Mouse (Mus musculus): ENCODE results near the gene Ssb. TPM values are rescaled to one million over a fixed set of nuclear protein-coding genes. Genes with fewer than 3 reads are reported as not detected.
A peak's percentile ranks its signal among the peaks of the same experiment; 100 is the strongest.

Ssb gene
- polyA plus RNA-seq, 1 experiment from 2014 or later, result 373 TPM

GRCm38 (mm10) chr2:69837244-69837967, 24.0 kb upstream of the Ssb start:
- ATAC-seq (ENCODE audit: low FRiP score, low read depth), result no peak
- Histone ChIP-seq H3K27me3 (replicated peaks) (no peaks in the 10 kb centered on the region), H3K4me2 (replicated peaks) (no peak overlapping the region), H3K27ac (no peak overlapping the region), H3K9ac (no peak overlapping the region), H3K4me3 (no peak overlapping the region), H3K36me3 (peaks cover 29% of the 10 kb centered on the region), H3K4me1 (no peaks in the 10 kb centered on the region), H3K9me3 (no peaks in the 10 kb centered on the region)
- 70% methylated on average over 7 of the region's 7 CpGs for WGBS

GRCm38 (mm10) chr2:69837996-69838395, 23.4 kb upstream of the Ssb start:
- no peak overlapping the region for H3K4me2 ChIP-seq (replicated peaks)

GRCm38 (mm10) chr2:69838707-69839106, 22.7 kb upstream of the Ssb start:
- ATAC-seq (ENCODE audit: low FRiP score, low read depth), result no peak

More at GRCm38 (mm10) chr2:69837996-69838395, 23.4 kb upstream of the Ssb start:
- H3K9me3 ChIP-seq, result no peaks in the 10 kb centered on the region
- no peaks in the 10 kb centered on the region for H3K27me3 ChIP-seq (replicated peaks)
- 30% methylated on average over 3 of the region's 3 CpGs for WGBS
- no peaks in the 10 kb centered on the region for H3K4me1 ChIP-seq
- no peak overlapping the region for H3K27ac ChIP-seq
- no peak for ATAC-seq (ENCODE audit: low FRiP score, low read depth)
- H3K4me3 ChIP-seq, result no peak overlapping the region
- H3K36me3 ChIP-seq, result peaks cover 25% of the 10 kb centered on the region
- no peak overlapping the region for H3K9ac ChIP-seq

GRCm38 (mm10) chr2:69840261-69840660, 21.1 kb upstream of the Ssb start:
- Histone ChIP-seq H3K9me3 (no peaks in the 10 kb centered on the region), H3K36me3 (peaks cover 11% of the 10 kb centered on the region), H3K9ac (no peak overlapping the region), H3K4me1 (no peaks in the 10 kb centered on the region), H3K4me3 (no peak overlapping the region), H3K27me3 (replicated peaks) (no peaks in the 10 kb centered on the region), H3K4me2 (replicated peaks) (no peak overlapping the region), H3K27ac (no peak overlapping the region)
- no peak for ATAC-seq (ENCODE audit: low FRiP score, low read depth)
- 26% methylated on average over 6 of the region's 6 CpGs for WGBS

More at GRCm38 (mm10) chr2:69838707-69839106, 22.7 kb upstream of the Ssb start:
- H3K9me3 ChIP-seq, result no peaks in the 10 kb centered on the region
- no peaks in the 10 kb centered on the region for H3K27me3 ChIP-seq (replicated peaks)
- peaks cover 18% of the 10 kb centered on the region for H3K36me3 ChIP-seq
- no peak overlapping the region for H3K4me3 ChIP-seq
- no peak overlapping the region for H3K9ac ChIP-seq
- no peak overlapping the region for H3K27ac ChIP-seq
- H3K4me1 ChIP-seq, result no peaks in the 10 kb centered on the region
- no peak overlapping the region for H3K4me2 ChIP-seq (replicated peaks)

GRCm38 (mm10) chr2:69849215-69849614, 12.1 kb upstream of the Ssb start:
- H3K4me3 ChIP-seq, result no peak overlapping the region

GRCm38 (mm10) chr2:69851427-69852058, 9.8 kb upstream of the Ssb start:
- H3K4me2 ChIP-seq (replicated peaks), result no peak overlapping the region
- no peaks in the 10 kb centered on the region for H3K27me3 ChIP-seq (replicated peaks)
- H3K9ac ChIP-seq, result no peak overlapping the region
- no peak for ATAC-seq (ENCODE audit: low FRiP score, low read depth)
- no peaks in the 10 kb centered on the region for H3K9me3 ChIP-seq
- no peak overlapping the region for H3K27ac ChIP-seq
- no peaks in the 10 kb centered on the region for H3K4me1 ChIP-seq
- WGBS, result 61% methylated on average over 2 of the region's 2 CpGs
- no peaks in the 10 kb centered on the region for H3K36me3 ChIP-seq
- no peak overlapping the region for H3K4me3 ChIP-seq

More at GRCm38 (mm10) chr2:69849215-69849614, 12.1 kb upstream of the Ssb start:
- Histone ChIP-seq H3K9me3 (no peaks in the 10 kb centered on the region), H3K27ac (no peak overlapping the region), H3K4me2 (replicated peaks) (no peak overlapping the region), H3K9ac (no peak overlapping the region), H3K4me1 (no peaks in the 10 kb centered on the region), H3K27me3 (replicated peaks) (no peaks in the 10 kb centered on the region), H3K36me3 (no peaks in the 10 kb centered on the region)
- WGBS, result 82% methylated on average over 6 of the region's 6 CpGs
- ATAC-seq (ENCODE audit: low FRiP score, low read depth), result no peak

- WGBS, result 73% methylated on average over 8 of the region's 8 CpGs
- H3K4me1 ChIP-seq, result no peaks in the 10 kb centered on the region
- H3K27me3 ChIP-seq (replicated peaks), result no peaks in the 10 kb centered on the region
- H3K9me3 ChIP-seq, result no peaks in the 10 kb centered on the region
- no peak overlapping the region for H3K27ac ChIP-seq
- H3K9ac ChIP-seq, result no peak overlapping the region
- no peak overlapping the region for H3K4me3 ChIP-seq
- no peak for ATAC-seq (ENCODE audit: low FRiP score, low read depth)
- no peaks in the 10 kb centered on the region for H3K36me3 ChIP-seq
- H3K4me2 ChIP-seq (replicated peaks), result no peak overlapping the region
Observed at GRCm38 (mm10) chr2:69856392-69856791, 5.0 kb upstream of the Ssb start.

GRCm38 (mm10) chr2:69857882-69858281, 3.5 kb upstream of the Ssb start:
- Histone ChIP-seq H3K4me2 (replicated peaks) (no peak overlapping the region), H3K9ac (no peak overlapping the region), H3K27ac (no peak overlapping the region), H3K4me3 (no peak overlapping the region), H3K9me3 (no peaks in the 10 kb centered on the region), H3K4me1 (peaks cover 6% of the 10 kb centered on the region; the same call in 1 of the 2 replicates), H3K36me3 (no peaks in the 10 kb centered on the region), H3K27me3 (replicated peaks) (no peaks in the 10 kb centered on the region)
- WGBS, result 78% methylated on average over 1 of the region's 1 CpGs
- ATAC-seq (ENCODE audit: low FRiP score, low read depth), result no peak

- Histone ChIP-seq H3K4me1 (peaks cover 7% of the 10 kb centered on the region), H3K36me3 (no peaks in the 10 kb centered on the region), H3K27me3 (replicated peaks) (no peaks in the 10 kb centered on the region), H3K9ac (peak overlapping the region; percentile 99), H3K9me3 (no peaks in the 10 kb centered on the region), H3K27ac (no peak overlapping the region), H3K4me3 (peak overlapping the region; percentile 96), H3K4me2 (replicated peaks) (peak overlapping the region; percentile 90)
- WGBS, result 12% methylated on average over 13 of the region's 13 CpGs
- peak; percentile 48 for ATAC-seq (ENCODE audit: low FRiP score, low read depth)
Observed at GRCm38 (mm10) chr2:69860972-69861452, 350 bp upstream of the Ssb start.

GRCm38 (mm10) chr2:69862117-69862657, 825 bp downstream of the Ssb start:
- H3K4me2 ChIP-seq (replicated peaks), result peak overlapping the region; percentile 90
- H3K4me1 ChIP-seq, result peaks cover 7% of the 10 kb centered on the region
- no peak overlapping the region for H3K27ac ChIP-seq
- no peaks in the 10 kb centered on the region for H3K9me3 ChIP-seq
- 5% methylated on average over 13 of the region's 13 CpGs for WGBS
- peak overlapping the region; percentile 96 for H3K4me3 ChIP-seq
- no peak for ATAC-seq (ENCODE audit: low FRiP score, low read depth)
- H3K36me3 ChIP-seq, result peaks cover 4% of the 10 kb centered on the region; the same call in 1 of the 2 replicates
- no peaks in the 10 kb centered on the region for H3K27me3 ChIP-seq (replicated peaks)
- H3K9ac ChIP-seq, result peak overlapping the region; percentile 99

- H3K4me2 ChIP-seq (replicated peaks), result peak overlapping the region; percentile 76; the same call in 1 of the 2 replicates
- no peaks in the 10 kb centered on the region for H3K36me3 ChIP-seq
- no peaks in the 10 kb centered on the region for H3K4me1 ChIP-seq
- H3K9me3 ChIP-seq, result no peaks in the 10 kb centered on the region
- no peak overlapping the region for H3K9ac ChIP-seq
- no peak overlapping the region for H3K27ac ChIP-seq
- WGBS, result 72% methylated on average over 2 of the region's 2 CpGs
- ATAC-seq (ENCODE audit: low FRiP score, low read depth), result no peak
- H3K4me3 ChIP-seq, result no peak overlapping the region
- no peaks in the 10 kb centered on the region for H3K27me3 ChIP-seq (replicated peaks)
Observed at GRCm38 (mm10) chr2:69883990-69884391, 22.6 kb downstream of the Ssb start.

GRCm38 (mm10) chr2:69884581-69884980, 23.2 kb downstream of the Ssb start:
- no peaks in the 10 kb centered on the region for H3K27me3 ChIP-seq (replicated peaks)
- H3K27ac ChIP-seq, result no peak overlapping the region
- peak overlapping the region; percentile 76 for H3K4me2 ChIP-seq (replicated peaks)
- H3K36me3 ChIP-seq, result no peaks in the 10 kb centered on the region
- H3K4me1 ChIP-seq, result no peaks in the 10 kb centered on the region
- 65% methylated on average over 6 of the region's 6 CpGs for WGBS
- H3K4me3 ChIP-seq, result peak overlapping the region; percentile 56; the same call in 1 of the 2 replicates
- no peaks in the 10 kb centered on the region for H3K9me3 ChIP-seq
- H3K9ac ChIP-seq, result 0 out of 2 replicates have a peak overlapping the region, but pooled peaks have one; percentile 82
- no peak for ATAC-seq (ENCODE audit: low FRiP score, low read depth)
